Mouse (Mus musculus): ENCODE measurements at regions not wholly inside any gene's neighbourhood (a gene's known extent, or its start where the extent isn't known, plus 50 kb on each side); places are given as distances from the start of the nearest gene placed in this dataset.

DNA sequence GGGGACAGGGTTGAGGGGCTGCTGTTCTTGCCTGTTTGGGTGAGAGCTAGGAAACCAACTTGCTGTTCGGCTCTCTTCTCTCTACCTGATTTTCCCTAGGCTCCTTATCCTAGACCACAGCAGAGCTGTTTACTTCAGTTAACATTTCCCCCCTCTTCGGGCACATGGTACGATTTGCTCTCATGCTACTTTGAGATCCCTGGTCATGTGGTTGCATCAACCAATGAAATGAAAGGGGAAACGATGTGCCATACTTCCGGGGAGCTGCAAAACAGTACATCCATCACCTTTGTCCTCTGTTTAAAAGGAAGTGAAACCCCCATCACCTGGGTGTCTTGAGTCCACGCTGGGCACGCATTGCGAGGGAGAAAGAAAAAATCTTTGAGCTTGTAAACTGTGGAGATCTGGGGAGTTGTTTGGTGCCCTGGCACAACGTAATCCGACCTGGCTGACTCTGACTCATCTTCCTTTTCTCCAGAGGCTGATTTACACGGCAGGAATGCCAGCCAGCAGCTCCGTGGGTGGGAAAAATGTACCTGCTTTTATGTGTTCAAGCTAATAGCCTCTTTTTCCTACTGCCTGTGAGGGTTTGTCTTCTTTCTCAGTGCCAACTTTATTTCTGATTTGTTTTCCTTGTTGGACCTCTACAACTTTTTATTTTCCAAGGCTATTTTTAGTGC, 97.2 kb upstream of the Adra1b start:
- Histone ChIP-seq H3K4me2 (ENCODE audit: low read depth, low read length, poor library complexity, severe bottlenecking) (no peak overlapping the region), H3K27ac (ENCODE audit: low read depth, low read length) (no peak overlapping the region), H3K4me3 (ENCODE audit: low read depth, low read length) (no peak overlapping the region), H3K27me3 (ENCODE audit: insufficient read depth, low read length) (no peaks in the 10 kb centered on the region), H3K36me3 (ENCODE audit: insufficient read depth, low read length) (no peaks in the 10 kb centered on the region), H3K9ac (replicated peaks; ENCODE audit: low read length, poor library complexity, severe bottlenecking) (no peak overlapping the region), H3K4me1 (ENCODE audit: insufficient read depth, low read length) (peaks cover 3% of the 10 kb centered on the region; the same call in 1 of the 2 replicates), H3K9me3 (ENCODE audit: low read length) (no peaks in the 10 kb centered on the region)
- ATAC-seq (ENCODE audit: low FRiP score), result no peak
- DNase-seq (ENCODE audit: low spot score), result no peak
- TF ChIP-seq CTCF (IDR thresholded peaks at IDR 0.05), result no peak
- 75% methylated on average over 12 of the region's 12 CpGs for WGBS

DNA sequence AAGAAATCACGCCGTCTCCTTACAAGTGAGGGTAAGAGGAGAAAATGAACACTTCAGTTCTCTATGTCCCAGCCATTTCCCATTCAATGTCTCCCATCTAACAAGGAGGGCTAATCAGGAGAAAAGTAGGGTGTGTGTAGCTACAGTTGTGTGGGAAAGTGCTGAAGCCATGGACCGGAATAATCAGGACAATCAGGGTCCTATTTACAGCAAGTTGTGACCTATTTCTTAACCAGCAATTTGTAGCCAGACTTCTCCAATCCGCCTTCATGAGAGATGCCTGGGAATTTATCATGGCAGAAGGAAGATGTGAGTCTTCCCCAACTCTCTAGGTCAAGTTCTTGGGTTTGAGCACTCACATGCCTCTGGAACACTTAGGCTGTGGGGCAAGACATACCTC, 99.0 kb upstream of the Adra1b start:
- Histone ChIP-seq H3K9me3 (ENCODE audit: low read length) (no peaks in the 10 kb centered on the region), H3K27ac (ENCODE audit: low read depth, low read length) (no peak overlapping the region), H3K4me3 (ENCODE audit: low read depth, low read length) (no peak overlapping the region), H3K4me2 (ENCODE audit: low read depth, low read length, poor library complexity, severe bottlenecking) (no peak overlapping the region), H3K36me3 (ENCODE audit: insufficient read depth, low read length) (no peaks in the 10 kb centered on the region), H3K27me3 (ENCODE audit: insufficient read depth, low read length) (no peaks in the 10 kb centered on the region), H3K9ac (replicated peaks; ENCODE audit: low read length, poor library complexity, severe bottlenecking) (no peak overlapping the region), H3K4me1 (ENCODE audit: insufficient read depth, low read length) (peaks cover 3% of the 10 kb centered on the region; the same call in 1 of the 2 replicates)
- no peak for TF ChIP-seq CTCF (IDR thresholded peaks at IDR 0.05)
- DNase-seq (ENCODE audit: low spot score) (no peak), ATAC-seq (ENCODE audit: low FRiP score) (no peak)
- WGBS, result 92% methylated on average over 4 of the region's 4 CpGs

DNA sequence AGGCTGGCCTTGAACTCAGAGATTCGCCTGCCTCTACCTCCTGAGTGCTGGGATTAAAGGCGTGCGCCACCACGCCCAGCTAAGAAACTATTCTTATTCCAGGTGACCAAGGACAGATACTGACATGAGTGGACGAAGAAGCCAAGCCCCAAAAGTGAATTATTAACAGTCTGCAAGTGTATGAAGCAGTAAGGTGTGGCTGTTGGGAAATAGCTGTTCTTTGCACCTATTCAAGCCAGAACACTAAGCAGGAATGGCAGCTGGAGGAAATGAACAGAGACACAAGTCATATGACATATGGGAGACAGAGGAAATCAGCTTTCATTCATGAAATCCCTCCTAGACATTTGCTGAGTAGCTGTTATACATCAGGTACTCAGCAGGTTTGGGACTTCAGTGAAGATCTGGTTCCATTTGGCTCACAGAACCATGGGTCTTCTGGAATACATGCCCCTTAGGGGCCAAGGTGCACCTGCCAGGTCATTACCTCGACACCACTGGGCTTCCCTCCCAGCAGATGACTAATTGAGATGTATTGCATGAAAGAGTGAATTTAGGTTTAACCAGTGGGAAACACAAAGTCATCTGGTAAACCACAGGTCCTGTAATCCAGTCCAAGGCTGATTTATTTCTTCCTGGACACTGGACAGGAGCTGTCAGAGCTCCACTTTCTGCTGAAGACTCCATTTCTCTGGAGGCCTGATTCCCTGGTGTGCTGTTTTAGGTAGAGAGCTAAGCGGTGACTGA, 101.0 kb upstream of the Adra1b start:
- ATAC-seq (ENCODE audit: low FRiP score) (no peak), DNase-seq (ENCODE audit: low spot score) (peak; percentile 39)
- no peaks in the 10 kb centered on the region for H3K27me3 ChIP-seq (ENCODE audit: insufficient read depth, low read length)
- H3K9me3 ChIP-seq (ENCODE audit: low read length), result no peaks in the 10 kb centered on the region
- H3K36me3 ChIP-seq (ENCODE audit: insufficient read depth, low read length), result no peaks in the 10 kb centered on the region
- no peak overlapping the region for H3K9ac ChIP-seq (replicated peaks; ENCODE audit: low read length, poor library complexity, severe bottlenecking)
- H3K4me2 ChIP-seq (ENCODE audit: low read depth, low read length, poor library complexity, severe bottlenecking), result no peak overlapping the region
- H3K4me1 ChIP-seq (ENCODE audit: insufficient read depth, low read length), result peaks cover 3% of the 10 kb centered on the region; the same call in 1 of the 2 replicates
- no peak overlapping the region for H3K27ac ChIP-seq (ENCODE audit: low read depth, low read length)
- no peak for TF ChIP-seq CTCF (IDR thresholded peaks at IDR 0.05)
- no peak overlapping the region for H3K4me3 ChIP-seq (ENCODE audit: low read depth, low read length)
- 88% methylated on average over 7 of the region's 7 CpGs for WGBS

DNA sequence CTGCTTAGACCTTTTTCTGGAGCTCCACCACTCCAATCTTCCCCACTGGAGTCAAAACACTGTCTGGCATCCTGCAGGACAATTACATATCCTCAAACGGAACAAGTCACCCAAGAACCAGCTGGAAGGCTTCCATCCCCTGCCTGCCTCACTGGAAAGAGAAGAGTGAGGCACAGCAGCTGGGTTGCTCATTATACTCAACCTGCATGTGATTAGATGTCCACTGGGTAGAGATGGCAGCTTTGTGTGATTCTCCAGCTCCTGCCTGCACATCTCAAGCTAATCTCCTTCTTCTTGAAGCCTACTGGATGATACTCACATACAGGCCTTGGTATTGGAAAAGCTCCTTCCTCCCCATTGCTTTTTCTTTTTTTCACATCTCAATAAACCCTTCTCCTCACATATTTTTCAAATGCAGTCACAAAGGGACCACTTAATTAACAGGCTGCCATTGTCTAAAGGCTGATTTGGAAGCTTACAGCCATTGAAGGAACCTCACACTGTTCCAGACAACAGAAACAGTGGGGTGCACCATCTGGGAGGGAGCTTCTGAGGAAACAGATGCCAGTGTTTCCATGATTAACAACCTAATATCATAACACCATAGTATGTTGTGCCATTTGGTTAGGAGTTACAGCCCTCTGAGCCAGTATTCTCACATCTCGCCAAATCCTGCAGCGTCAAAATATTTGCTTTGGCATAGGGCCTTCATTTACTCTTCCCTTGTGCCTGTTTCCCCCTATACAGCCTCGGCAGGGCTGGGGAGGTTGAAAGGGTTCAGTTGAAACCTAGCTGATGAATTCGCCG, 101.9 kb upstream of the Adra1b start:
- no peak overlapping the region for H3K4me2 ChIP-seq (ENCODE audit: low read depth, low read length, poor library complexity, severe bottlenecking)
- WGBS, result 64% methylated on average over 6 of the region's 6 CpGs
- H3K27me3 ChIP-seq (ENCODE audit: insufficient read depth, low read length), result no peaks in the 10 kb centered on the region
- H3K27ac ChIP-seq (ENCODE audit: low read depth, low read length), result no peak overlapping the region
- TF ChIP-seq CTCF (IDR thresholded peaks at IDR 0.05), result no peak
- H3K9me3 ChIP-seq (ENCODE audit: low read length), result no peaks in the 10 kb centered on the region
- DNase-seq (ENCODE audit: low spot score), result peak; percentile 85
- no peaks in the 10 kb centered on the region for H3K36me3 ChIP-seq (ENCODE audit: insufficient read depth, low read length)
- H3K4me3 ChIP-seq (ENCODE audit: low read depth, low read length), result no peak overlapping the region
- no peak for ATAC-seq (ENCODE audit: low FRiP score)
- H3K4me1 ChIP-seq (ENCODE audit: insufficient read depth, low read length), result peaks cover 3% of the 10 kb centered on the region; the same call in 1 of the 2 replicates
- H3K9ac ChIP-seq (replicated peaks; ENCODE audit: low read length, poor library complexity, severe bottlenecking), result no peak overlapping the region

DNA sequence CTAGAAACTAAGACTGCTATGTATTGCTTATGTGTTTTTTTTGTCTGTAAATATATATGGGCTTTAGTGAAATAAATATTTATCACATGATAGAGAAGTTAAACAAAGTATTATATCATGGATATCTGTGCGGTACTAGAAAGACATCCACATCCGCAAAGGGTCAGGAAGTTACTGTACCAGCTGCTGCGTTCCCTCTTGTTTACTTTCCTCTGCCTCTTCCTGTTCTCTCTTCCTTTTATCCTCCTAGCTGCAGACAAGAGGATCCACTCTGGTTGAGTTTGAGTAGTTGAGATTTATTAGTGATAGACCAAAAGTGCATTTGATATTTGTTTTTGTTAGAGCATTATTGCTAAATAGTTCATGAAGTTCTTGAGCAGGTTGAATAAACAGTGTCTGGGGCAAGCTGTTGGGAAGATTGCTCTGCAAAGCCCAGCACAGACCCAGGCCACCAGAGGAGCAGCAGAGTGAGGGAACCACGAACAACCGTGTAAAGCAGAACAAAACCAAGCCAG, 106.6 kb upstream of the Adra1b start:
- H3K27ac ChIP-seq (ENCODE audit: low read depth, low read length), result no peak overlapping the region
- peaks cover 2% of the 10 kb centered on the region; the same call in 1 of the 2 replicates for H3K4me1 ChIP-seq (ENCODE audit: insufficient read depth, low read length)
- H3K4me3 ChIP-seq (ENCODE audit: low read depth, low read length), result no peak overlapping the region
- H3K9ac ChIP-seq (replicated peaks; ENCODE audit: low read length, poor library complexity, severe bottlenecking), result no peak overlapping the region
- H3K4me2 ChIP-seq (ENCODE audit: low read depth, low read length, poor library complexity, severe bottlenecking), result no peak overlapping the region
- H3K36me3 ChIP-seq (ENCODE audit: insufficient read depth, low read length), result no peaks in the 10 kb centered on the region
- H3K9me3 ChIP-seq (ENCODE audit: low read length), result no peaks in the 10 kb centered on the region
- no peak for TF ChIP-seq CTCF (IDR thresholded peaks at IDR 0.05)
- DNase-seq (ENCODE audit: low spot score) (no peak), ATAC-seq (ENCODE audit: low FRiP score) (no peak)
- no peaks in the 10 kb centered on the region for H3K27me3 ChIP-seq (ENCODE audit: insufficient read depth, low read length)
- 78% methylated on average over 5 of the region's 5 CpGs for WGBS
